9 mouse cellular contexts compared by ENCODE assay signal in the genomic region with DNA sequence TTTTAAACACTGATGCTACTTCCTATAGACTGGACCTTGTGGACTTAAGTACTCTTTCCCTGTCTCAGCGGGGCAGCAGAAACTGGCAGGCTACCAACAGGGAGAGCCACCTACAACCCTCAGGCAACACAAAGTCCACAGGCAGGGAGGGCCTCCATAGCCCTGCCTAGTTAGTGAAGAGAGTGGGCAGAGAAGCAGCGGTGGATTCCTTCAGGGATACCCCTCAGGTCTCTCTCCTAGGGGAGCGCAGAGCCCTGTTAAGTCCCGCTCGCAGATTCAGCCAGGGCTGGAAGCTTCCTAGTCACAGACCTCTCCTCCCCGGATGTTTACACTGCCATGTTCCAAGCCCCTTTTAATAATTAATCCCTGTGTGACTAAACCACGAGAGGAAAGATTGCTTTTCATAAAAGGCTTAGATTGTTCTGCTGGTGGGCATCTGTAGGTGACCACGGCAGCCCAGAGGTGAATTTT.
A peak's percentile ranks its signal among the peaks of the same experiment; 100 is the strongest.
DNase-seq lines count a peak whose midpoint lies in the region; ATAC-seq and TF ChIP-seq lines count a peak whose summit lies in the region.
"Had no signal": no experiment of that assay in that cellular context is flagged by ENCODE, and none has a peak within 500 bp of the region (broad histone marks: within the 10 kb centered on the region; RNA-seq: fewer than 3 reads in every experiment).

No protein-coding gene starts in this region.

- TF ChIP-seq EP300 in lung, postnatal 0 days (IDR thresholded peaks at IDR 0.05), result peak; percentile 50; the same call in 1 of the 2 replicates

- ATAC-seq in limb, embryonic 12.5 days (ENCODE audit: insufficient number of reproducible peaks, insufficient read depth, low FRiP score, low TSS enrichment, low read depth), result no peak
- ATAC-seq in forebrain, embryonic 16.5 days, result 0 out of 2 replicates have a peak, but pooled peaks have one; percentile 31
- peak; percentile 77 for ATAC-seq in lung, postnatal 0 days
- ATAC-seq in activated CD4-positive, CD25-positive, alpha-beta regulatory T cell, adult 4 months, result no peak
- no peak for ATAC-seq in monocyte, adult 5-6 weeks (replicated peaks; ENCODE audit: insufficient number of reproducible peaks, low FRiP score, low TSS enrichment, poor library complexity, severe bottlenecking)

- H3K27ac ChIP-seq in limb, embryonic 12.5 days, result 0 out of 2 replicates have a peak overlapping the region, but pooled peaks have one; percentile 25
- H3K27ac ChIP-seq in limb, embryonic 10.5 days, result no peak overlapping the region
- peak overlapping the region; percentile 42 for H3K27ac ChIP-seq in forebrain, embryonic 16.5 days (ENCODE audit: low read length)
- H3K27ac ChIP-seq in lung, postnatal 0 days (ENCODE audit: low read length), result peak overlapping the region; percentile 74

- no peak overlapping the region for H3K4me3 ChIP-seq in limb, embryonic 12.5 days (replicated peaks)
- no peak overlapping the region for H3K4me3 ChIP-seq in limb, embryonic 10.5 days
- no peak overlapping the region for H3K4me3 ChIP-seq in forebrain, embryonic 16.5 days (replicated peaks; ENCODE audit: low read length)
- H3K4me3 ChIP-seq in lung, postnatal 0 days (ENCODE audit: low read depth, low read length), result no peak overlapping the region

- no peak overlapping the region for H3K9ac ChIP-seq in limb, embryonic 12.5 days (replicated peaks)
- peak overlapping the region; percentile 14; the same call in 1 of the 2 replicates for H3K9ac ChIP-seq in forebrain, embryonic 16.5 days (replicated peaks; ENCODE audit: low read depth, low read length)
- no peak overlapping the region for H3K9ac ChIP-seq in lung, postnatal 0 days (replicated peaks; ENCODE audit: low read depth)

- DNase-seq in limb, embryonic 10.5 days (ENCODE audit: low spot score), result no peak
- peak; percentile 80 for DNase-seq in kidney, adult 18-20 months
- peak; percentile 72 for DNase-seq in lung, postnatal 0 days (ENCODE audit: low spot score)
- DNase-seq in right cerebral cortex, adult 18-20 months, result no peak

- no peak for TF ChIP-seq CTCF in lung, postnatal 0 days (IDR thresholded peaks at IDR 0.05)

- no peaks in the 10 kb centered on the region for H3K9me3 ChIP-seq in limb, embryonic 12.5 days
- no peaks in the 10 kb centered on the region for H3K9me3 ChIP-seq in limb, embryonic 10.5 days (replicated peaks)
- H3K9me3 ChIP-seq in forebrain, embryonic 16.5 days (ENCODE audit: control insufficient read depth, low read length), result no peaks in the 10 kb centered on the region
- no peaks in the 10 kb centered on the region for H3K9me3 ChIP-seq in lung, postnatal 0 days (ENCODE audit: low read length)

- H3K27me3 ChIP-seq in limb, embryonic 12.5 days, result no peaks in the 10 kb centered on the region
- H3K27me3 ChIP-seq in limb, embryonic 10.5 days (ENCODE audit: low read depth, poor library complexity, severe bottlenecking), result no peaks in the 10 kb centered on the region
- H3K27me3 ChIP-seq in forebrain, embryonic 16.5 days (replicated peaks; ENCODE audit: control insufficient read depth, insufficient read depth, low read length), result no peaks in the 10 kb centered on the region
- H3K27me3 ChIP-seq in lung, postnatal 0 days (replicated peaks; ENCODE audit: insufficient read depth, low read length), result no peaks in the 10 kb centered on the region

- H3K4me1 ChIP-seq in limb, embryonic 12.5 days (replicated peaks), result peaks cover 44% of the 10 kb centered on the region
- peaks cover 27% of the 10 kb centered on the region for H3K4me1 ChIP-seq in limb, embryonic 10.5 days
- H3K4me1 ChIP-seq in forebrain, embryonic 16.5 days (replicated peaks; ENCODE audit: control insufficient read depth, insufficient read depth, low read length), result peaks cover 25% of the 10 kb centered on the region
- peaks cover 34% of the 10 kb centered on the region for H3K4me1 ChIP-seq in lung, postnatal 0 days (ENCODE audit: insufficient read depth, low read depth, low read length)

- WGBS in limb, embryonic 12.5 days, result 40% methylated on average over 8 of the region's 8 CpGs
- 50% methylated on average over 8 of the region's 8 CpGs for WGBS in limb, embryonic 10.5 days
- WGBS in forebrain, embryonic 16.5 days, result 30% methylated on average over 8 of the region's 8 CpGs
- WGBS in lung, postnatal 0 days, result 7% methylated on average over 8 of the region's 8 CpGs

- no peaks in the 10 kb centered on the region for H3K36me3 ChIP-seq in limb, embryonic 12.5 days
- H3K36me3 ChIP-seq in limb, embryonic 10.5 days, result no peaks in the 10 kb centered on the region
- no peaks in the 10 kb centered on the region for H3K36me3 ChIP-seq in forebrain, embryonic 16.5 days (ENCODE audit: control insufficient read depth, insufficient read depth)
- H3K36me3 ChIP-seq in lung, postnatal 0 days (ENCODE audit: insufficient read depth, low read length), result no peaks in the 10 kb centered on the region
- H3K36me3 ChIP-seq: G1E had no signal

- 0 out of 2 replicates have a peak overlapping the region, but pooled peaks have one; percentile 5 for H3K4me2 ChIP-seq in limb, embryonic 12.5 days
- H3K4me2 ChIP-seq in forebrain, embryonic 16.5 days (ENCODE audit: low read length), result peak overlapping the region; percentile 22; the same call in 1 of the 2 replicates
- peak overlapping the region; percentile 37 for H3K4me2 ChIP-seq in lung, postnatal 0 days (replicated peaks; ENCODE audit: low read depth, low read length)

Comparison
In these comparisons a context has a peak if more than half of its experiments do, and no peak if none do; other contexts are left out.
1. ATAC-seq: peak in forebrain, embryonic 16.5 days (single experiment) and lung, postnatal 0 days (single experiment); none in limb, embryonic 12.5 days (single experiment), activated CD4-positive, CD25-positive, alpha-beta regulatory T cell, adult 4 months (single experiment) and monocyte, adult 5-6 weeks (single experiment).
2. DNase-seq: peak in kidney, adult 18-20 months (single experiment) and lung, postnatal 0 days (single experiment); none in limb, embryonic 10.5 days (single experiment) and right cerebral cortex, adult 18-20 months (single experiment).
3. Peak in every context shown above with its lines, with median percentiles within 50 percentile points of each other: H3K4me2 ChIP-seq.